Mouse (Mus musculus): Measurements from ENCODE around the gene Egfem1. TPM values are rescaled to one million over a fixed set of nuclear protein-coding genes. Genes with fewer than 3 reads are reported as not detected.

The Egfem1 gene
- polyA plus RNA-seq (2017; shearing (Covaris generic)) = not detected

DNA sequence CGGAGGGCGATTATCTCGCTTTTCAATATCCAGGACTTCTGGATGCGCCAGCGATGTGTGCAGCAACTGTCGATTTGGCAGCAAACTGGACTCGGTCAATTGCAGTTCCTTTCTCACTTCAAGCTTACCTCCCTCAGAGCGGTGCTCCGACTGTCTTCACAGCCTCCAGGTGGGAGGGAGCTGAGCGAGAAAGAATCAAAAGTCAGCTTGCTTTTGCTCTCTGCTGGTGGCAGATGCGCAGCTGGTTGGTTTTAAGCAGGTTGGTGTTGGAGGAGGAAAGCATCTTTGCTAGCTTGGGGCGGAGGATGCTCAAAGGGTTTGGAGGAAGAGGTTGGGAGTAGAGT lies at the start of gene Egfem1:
Egfem1 (plus strand) TSS at position 72 of the 344 bp plus-strand sequence.

Other genes starting within 250 kb of the Egfem1 start
- gene Gm1527, start 189.4 kb upstream of the Egfem1 start, polyA plus RNA-seq (2017; shearing (Covaris generic)) = not detected